Mouse (Mus musculus): ENCODE measurements around the gene Aifm3. TPM values are rescaled to one million over a fixed set of nuclear protein-coding genes. Genes with fewer than 3 reads are reported as not detected.
"Not testable (repeated sequence)": the region's sequence is repeated elsewhere in the genome, so short reads cannot be mapped to it uniquely, and the experiment has no call there.

The Aifm3 gene
- total RNA-seq, 2 experiments from 2014 or later, result 112 to 116 TPM

DNA sequence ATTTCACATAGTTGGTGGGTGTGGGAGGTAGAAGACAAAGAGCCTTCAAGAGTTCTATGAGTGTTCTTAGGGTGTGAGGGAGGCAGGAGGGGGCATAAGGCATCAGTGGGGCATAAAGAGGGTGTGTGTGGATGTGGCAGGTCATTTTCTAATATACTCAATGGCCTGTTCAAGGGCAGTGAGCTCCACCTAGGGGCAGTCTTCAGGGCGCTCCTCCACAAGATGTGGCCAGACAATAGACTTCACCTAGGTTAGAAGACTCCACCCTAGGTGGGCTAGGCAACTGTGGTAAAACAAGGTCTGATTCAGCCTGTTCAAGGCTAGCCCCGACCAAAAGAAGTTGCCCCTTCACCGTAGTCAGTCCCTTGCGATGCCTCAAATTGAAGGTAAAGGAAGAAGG, 42.9 kb downstream of the Aifm3 start:
- Histone ChIP-seq H3K27ac (no peak overlapping the region), H3K4me3 (no peak overlapping the region)
- TF ChIP-seq CTCF (conservative IDR thresholded peaks at IDR 0.05), result peak; percentile 60
- no peak for DNase-seq (ENCODE audit: low spot score in 2 of 2)

DNA sequence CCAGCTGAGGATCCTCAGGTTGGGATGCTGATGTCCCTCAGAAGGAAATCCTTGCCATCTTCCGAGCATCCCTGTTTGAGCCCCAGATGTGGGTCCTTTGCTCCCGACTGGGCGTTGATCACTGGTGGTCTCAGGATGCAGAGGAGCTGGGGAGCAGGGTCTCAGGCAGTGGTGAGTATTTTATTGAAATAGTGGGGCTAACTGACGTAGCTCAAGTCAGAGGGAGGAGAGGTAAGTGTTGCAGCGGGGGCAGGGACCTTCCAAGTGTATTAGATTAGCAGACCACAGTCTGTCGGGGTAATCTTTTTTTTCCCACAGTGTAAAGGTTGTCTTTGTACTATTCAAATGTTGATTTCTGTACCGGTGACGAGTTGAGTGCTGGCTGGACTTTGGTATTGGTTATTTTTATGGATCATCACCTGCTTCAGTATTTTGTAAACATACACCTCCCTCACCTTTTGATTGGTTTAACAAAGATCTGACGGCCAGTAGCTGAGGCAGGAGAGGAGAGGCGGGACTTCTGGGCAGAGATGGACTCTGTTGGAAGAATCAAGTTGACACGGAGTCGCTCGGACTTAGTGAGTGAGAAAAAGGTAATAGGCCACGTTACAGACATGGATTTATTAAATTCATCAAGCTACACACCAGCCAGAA, 43.4 kb downstream of the Aifm3 start:
- Histone ChIP-seq H3K27ac (no peak overlapping the region), H3K4me3 (no peak overlapping the region)
- no peak for DNase-seq (ENCODE audit: low spot score in 2 of 2)
- no peak for TF ChIP-seq CTCF (conservative IDR thresholded peaks at IDR 0.05)

DNA sequence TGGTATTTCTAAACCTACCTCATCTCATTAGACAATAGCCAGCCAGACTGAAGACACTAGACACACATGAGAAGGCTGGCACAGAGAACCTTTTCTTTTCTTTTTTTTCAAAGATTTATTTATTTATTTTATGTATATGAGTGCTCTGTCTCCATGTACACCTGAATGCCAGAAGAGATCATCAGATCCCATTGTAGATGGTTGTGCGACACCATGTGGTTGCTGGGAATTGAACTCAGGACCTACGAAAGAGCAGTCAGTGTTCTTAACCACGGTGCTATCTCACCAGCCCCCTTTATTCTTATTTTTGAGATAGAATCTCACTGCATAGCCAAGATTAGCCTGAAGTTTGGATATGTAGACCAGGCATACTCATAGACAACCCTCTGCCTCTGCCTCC, 47.2 kb downstream of the Aifm3 start:
- TF ChIP-seq CTCF (conservative IDR thresholded peaks at IDR 0.05), result peak; percentile 63
- no peak for DNase-seq (ENCODE audit: low spot score in 2 of 2)
- no peak overlapping the region for H3K4me3 ChIP-seq
- H3K27ac ChIP-seq, result no peak overlapping the region

DNA sequence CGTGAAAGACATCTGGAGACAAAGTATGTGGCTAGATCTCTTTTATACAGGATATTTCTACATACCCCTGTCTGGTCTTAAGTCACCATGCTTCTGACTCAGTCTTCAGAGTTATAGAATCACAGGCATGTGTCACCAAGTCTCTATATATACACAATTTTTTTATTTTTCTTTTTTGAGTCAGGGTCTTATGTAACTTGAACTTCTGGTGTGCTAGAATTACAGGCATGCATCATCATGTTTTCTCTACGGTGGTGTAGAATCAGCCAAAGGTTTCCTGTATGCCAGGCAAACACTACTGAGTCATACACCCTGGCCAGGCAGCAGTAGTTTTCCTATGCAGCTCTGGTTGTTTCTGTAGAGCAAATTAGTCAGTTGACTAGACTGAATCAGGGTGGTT, 53.2 kb downstream of the Aifm3 start:
- Histone ChIP-seq H3K4me3 (no peak overlapping the region), H3K27ac (peak overlapping the region; percentile 36; the same call in 1 of the 2 replicates)
- no peak for TF ChIP-seq CTCF (conservative IDR thresholded peaks at IDR 0.05)
- DNase-seq (ENCODE audit: low spot score in 2 of 2), result no peak

DNA sequence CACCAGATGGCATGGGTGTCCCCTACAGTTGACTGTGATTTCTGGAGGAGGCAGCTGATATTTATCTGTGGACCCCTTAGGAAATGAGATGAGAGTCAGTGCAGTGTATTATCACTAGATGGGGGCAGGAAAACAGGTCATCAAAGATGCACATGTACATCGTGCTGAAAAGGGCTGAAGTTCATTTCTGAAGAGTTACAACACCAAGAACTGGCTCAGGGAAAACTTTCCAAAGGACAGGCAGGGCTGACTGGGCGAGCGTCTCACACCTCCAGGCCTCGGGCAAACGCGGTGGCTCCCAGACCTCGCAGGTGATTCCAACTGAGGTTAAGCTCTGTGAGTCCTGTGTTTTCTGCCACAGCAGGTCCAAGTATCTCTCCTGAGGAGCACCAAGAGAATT, 63.4 kb downstream of the Aifm3 start:
- DNase-seq (ENCODE audit: low spot score in 2 of 2), result no peak
- TF ChIP-seq CTCF (conservative IDR thresholded peaks at IDR 0.05), result no peak
- no peak overlapping the region for H3K4me3 ChIP-seq
- H3K27ac ChIP-seq, result no peak overlapping the region

DNA sequence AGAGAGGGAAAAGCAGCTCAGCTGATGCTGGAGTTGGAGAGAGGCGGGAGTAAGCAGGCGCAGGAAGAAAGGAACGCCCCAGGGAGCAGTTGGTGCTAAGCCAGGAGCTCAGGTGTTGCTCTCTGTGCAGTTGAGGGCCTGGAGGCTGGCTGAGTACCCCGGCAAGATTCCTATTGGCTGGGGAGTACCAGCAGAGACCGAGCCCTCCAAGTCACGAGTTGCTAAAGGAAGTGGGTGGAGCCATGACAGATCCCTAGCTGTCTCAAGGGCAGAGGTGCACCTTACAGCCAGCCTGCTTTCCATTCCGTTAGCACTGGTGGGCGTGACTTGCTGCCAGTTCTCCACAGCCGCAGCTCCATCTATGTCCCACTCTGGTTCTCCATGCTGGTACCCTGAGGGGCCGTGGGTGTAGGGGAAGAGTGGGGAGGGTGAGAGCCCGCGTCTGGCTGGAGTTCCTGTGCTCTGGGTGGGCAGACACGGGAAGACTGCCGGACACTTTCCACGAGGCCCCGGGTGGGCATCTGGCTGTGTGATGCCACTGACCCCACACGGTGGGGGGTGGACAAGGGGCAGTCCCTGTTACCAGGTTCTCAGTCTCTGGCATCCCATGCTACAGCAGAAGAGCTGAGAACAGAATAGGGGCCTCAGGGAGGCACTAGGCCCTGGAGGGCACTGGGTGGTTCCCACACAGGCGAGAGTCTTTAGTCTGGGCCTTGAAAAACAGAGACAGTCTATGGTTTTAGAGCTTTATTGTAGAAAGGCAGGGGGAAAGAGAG, 64.7 kb downstream of the Aifm3 start:
- Histone ChIP-seq H3K4me3 (no peak overlapping the region), H3K27ac (no peak overlapping the region)
- no peak for DNase-seq (ENCODE audit: low spot score in 2 of 2)

DNA sequence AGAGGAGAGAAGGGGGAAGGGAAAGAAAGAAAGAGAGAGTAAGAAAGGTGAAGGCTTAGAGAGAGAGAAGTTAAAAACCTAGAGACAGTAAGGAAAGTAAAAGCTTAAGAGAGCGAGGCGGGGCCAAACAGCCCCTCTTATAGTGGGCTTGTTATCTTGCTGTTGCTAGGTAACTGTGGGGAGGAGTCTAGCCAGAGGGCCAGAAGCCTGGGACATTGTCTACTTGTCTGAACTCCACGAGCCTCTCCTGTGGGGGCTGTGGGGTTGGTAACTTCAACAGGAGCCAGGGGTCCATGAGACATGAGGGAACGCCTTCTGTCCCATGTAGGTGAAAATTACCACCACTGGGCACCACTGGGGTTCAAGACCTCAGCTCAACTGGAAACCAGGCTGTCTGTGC, 65.3 kb downstream of the Aifm3 start:
- not testable (repeated sequence) for H3K4me3 ChIP-seq; DNase-seq (ENCODE audit: low spot score in 2 of 2); H3K27ac ChIP-seq

More for the DNA sequence above, 64.7 kb downstream of the Aifm3 start:
- no peak for TF ChIP-seq CTCF (conservative IDR thresholded peaks at IDR 0.05)

DNA sequence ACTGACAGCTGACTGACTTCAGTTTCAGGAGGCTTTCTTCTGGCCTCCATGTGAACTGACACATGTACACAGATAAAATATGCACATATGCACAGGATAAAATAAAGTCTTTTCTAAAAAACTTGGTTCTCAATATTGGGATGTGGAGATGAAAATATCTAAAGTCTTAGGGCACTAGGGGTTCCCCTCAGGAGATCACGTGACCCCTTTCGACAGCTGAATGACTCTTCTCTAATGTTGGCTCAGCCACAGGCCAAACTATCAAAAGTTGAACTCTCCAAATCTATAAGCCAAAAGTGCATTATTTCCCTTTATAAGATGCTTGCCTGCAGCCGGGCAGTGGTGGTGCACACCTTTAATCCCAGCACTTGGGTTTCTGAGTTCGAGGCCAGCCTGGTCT, 66.8 kb downstream of the Aifm3 start:
- no peak overlapping the region for H3K4me3 ChIP-seq
- no peak for TF ChIP-seq CTCF (conservative IDR thresholded peaks at IDR 0.05)
- no peak for DNase-seq (ENCODE audit: low spot score in 2 of 2)
- H3K27ac ChIP-seq, result no peak overlapping the region

DNA sequence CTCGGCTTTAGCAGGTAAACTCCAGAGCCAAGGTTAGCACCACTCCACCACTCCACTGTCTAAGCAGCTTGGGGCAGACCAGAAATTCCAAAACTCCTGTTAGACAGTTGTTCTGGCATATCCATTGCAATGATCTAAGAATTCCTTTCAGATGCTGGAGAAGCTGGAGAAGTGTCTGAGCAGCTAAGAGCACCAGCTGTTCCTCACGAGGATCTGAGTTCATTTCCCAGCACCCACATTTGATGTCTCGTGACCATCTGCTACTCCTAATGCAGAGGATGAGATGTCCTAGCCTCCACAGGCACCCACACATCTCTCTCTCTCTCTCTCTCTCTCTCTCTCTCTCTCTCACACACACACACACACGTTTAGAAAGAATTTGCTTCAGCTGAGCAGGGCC, 67.5 kb downstream of the Aifm3 start:
- no peak for TF ChIP-seq CTCF (conservative IDR thresholded peaks at IDR 0.05)
- no peak overlapping the region for H3K4me3 ChIP-seq
- no peak overlapping the region for H3K27ac ChIP-seq
- DNase-seq (ENCODE audit: low spot score in 2 of 2), result no peak

Other genes starting within 250 kb of the Aifm3 start
- 100 to 1,000 TPM in 1 of 2 experiments, 10 to 100 TPM in 1; 98.5 to 116 TPM for gene Tmem191c, start 213.5 kb upstream of the Aifm3 start, total RNA-seq (2021)
- gene Serpind1, start 158.2 kb upstream of the Aifm3 start, total RNA-seq (2021), result 1 to 10 TPM in 1 of 2 experiments, under 1 TPM in 1; 0.79 to 1.4 TPM
- 10 to 100 TPM; 19.4 to 20.6 TPM for gene Snap29, start 83.6 kb upstream of the Aifm3 start, total RNA-seq (2021)
- gene Pi4ka, start 83.3 kb upstream of the Aifm3 start, total RNA-seq (2021), result 100 to 1,000 TPM; 275 to 301 TPM
- gene Crkl, start 37.6 kb upstream of the Aifm3 start, total RNA-seq (2021), result 10 to 100 TPM; 33.5 to 37.4 TPM
- gene Lztr1, start 19.1 kb downstream of the Aifm3 start, total RNA-seq (2021), result 100 to 1,000 TPM; 186 to 201 TPM
- gene Thap7, start 41.5 kb downstream of the Aifm3 start, total RNA-seq (2021), result 10 to 100 TPM; 42.3 to 45.4 TPM
- under 1 TPM; 0.36 to 0.56 TPM for gene Lrrc74b, start 71.6 kb downstream of the Aifm3 start, total RNA-seq (2021)
- 1 to 10 TPM in 1 of 2 experiments, under 1 TPM in 1; 0.95 to 1.4 TPM for gene P2rx6, start 72.3 kb downstream of the Aifm3 start, total RNA-seq (2021)
- gene Slc7a4, start 93.6 kb downstream of the Aifm3 start, total RNA-seq (2021), result 100 to 1,000 TPM; 102 to 105 TPM
- gene Smpd4, start 129.7 kb downstream of the Aifm3 start, total RNA-seq (2021), result 10 to 100 TPM; 49.2 to 59.7 TPM
- gene Ccdc74a, start 156.9 kb downstream of the Aifm3 start, total RNA-seq (2021), result 10 to 100 TPM; 38.1 to 54.2 TPM
- gene Med15, start 243.3 kb downstream of the Aifm3 start, total RNA-seq (2021), result 10 to 100 TPM; 76.7 to 81.8 TPM